Mouse (Mus musculus) CD4-positive naive resting alpha-beta T cell, adult 76 days (primary cell): ENCODE measurements around the gene Gm4788. TPM values are rescaled to one million over a fixed set of nuclear protein-coding genes. Genes with fewer than 3 reads are reported as not detected.

Source experiments
- total RNA-seq: library from RNA; stranded (reverse); gene quantifications from one replicate; pipeline ENCODE4 v1.2.4, GENCODE M21; 2023

The Gm4788 gene
- not detected for total RNA-seq

GRCm38 (mm10) chr1:139781143-139781542 lies at the start of gene Gm4788:
TSS of gene Gm4788 (minus strand) at chr1:139781243.

Other genes with a start within 250 kb of the Gm4788 start
- not detected for gene Cfhr1, start 221.0 kb downstream of the Gm4788 start, total RNA-seq
- gene Cfhr2, start 77.5 kb upstream of the Gm4788 start, total RNA-seq: not detected